Mouse (Mus musculus) heart, postnatal 0 days (tissue): ENCODE data around the gene Chek2.

Experiments
- CTCF ChIP-seq: IDR thresholded peaks from 2 replicates; pipeline ENCODE4 v1.5.1; 2016; ENCODE audit warnings: antibody characterized with exemption, control low read depth, low read depth
- EP300 ChIP-seq: IDR thresholded peaks from 2 replicates; pipeline ENCODE4 v1.6.1; 2016; ENCODE audit warnings: antibody characterized with exemption, low read depth

GRCm38 (mm10) chr5:110888596-110888995 is 48.8 kb downstream of the Chek2 start:
- TF ChIP-seq CTCF (no peak), EP300 (no peak)
